Mouse (Mus musculus): ENCODE measurements around the gene Fez1.

DNA sequence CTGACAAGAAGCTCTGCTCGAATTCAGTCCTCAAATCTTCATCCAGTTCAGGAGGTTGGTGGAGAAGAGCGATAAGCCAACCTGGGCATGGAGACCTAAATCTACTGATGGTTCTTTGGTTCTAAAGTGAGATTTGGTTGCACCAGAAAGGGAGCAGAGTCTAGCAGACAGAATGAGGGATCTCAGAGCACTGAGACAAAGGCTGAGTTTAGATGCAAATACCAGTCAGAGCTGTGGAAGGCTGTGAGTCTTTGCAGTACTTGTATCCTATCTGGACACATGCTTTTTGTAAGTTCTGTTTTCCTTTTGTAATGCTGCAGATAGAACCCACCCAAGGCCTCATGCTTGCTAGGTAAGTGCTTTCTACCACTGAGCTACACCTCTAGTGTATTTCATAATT, 360 bp downstream of the Fez1 start:
- no peak for TF ChIP-seq FLI1 (IDR thresholded peaks at IDR 0.05; ENCODE audit: low read length)
- no peak for TF ChIP-seq GATA1 (IDR thresholded peaks at IDR 0.05; ENCODE audit: borderline replicate concordance, low read length)
